Mouse (Mus musculus) neural tube, embryonic 12.5 days (tissue): ENCODE results near the gene Slc16a13. TPM values are rescaled to one million over a fixed set of nuclear protein-coding genes. Genes with fewer than 3 reads are reported as not detected.

ENCODE experiments used
- ATAC-seq: fragments of 200-750 bp; cut with Nextera tagmentation; 2 replicates; pipeline ENCODE4 v1.8.0; 2017; ENCODE audit warnings: low read depth, mild to moderate bottlenecking, moderate TSS enrichment, moderate library complexity; ENCODE audit not compliant: low FRiP score
- H3K27ac ChIP-seq: fragments of 300-500 bp; sonication (generic); 2 replicates; pipeline ENCODE4 v1.5.1; 2016
- H3K27me3 ChIP-seq: fragments of 300-500 bp; sonication (generic); replicated peaks from 2 replicates; pipeline ENCODE4 v1.6.1; 2016; ENCODE audit warnings: mild to moderate bottlenecking
- H3K36me3 ChIP-seq: fragments of 300-500 bp; sonication (generic); 2 replicates; pipeline ENCODE4 v1.6.1; 2016; ENCODE audit warnings: mild to moderate bottlenecking
- H3K4me1 ChIP-seq: fragments of 300-500 bp; sonication (generic); 2 replicates; pipeline ENCODE4 v1.6.1; 2016
- H3K4me2 ChIP-seq: fragments of 300-500 bp; sonication (generic); replicated peaks from 2 replicates; pipeline ENCODE4 v1.6.1; 2016; ENCODE audit warnings: mild to moderate bottlenecking
- H3K4me3 ChIP-seq: fragments of 300-500 bp; sonication (generic); 2 replicates; pipeline ENCODE4 v1.5.1; 2016
- H3K9ac ChIP-seq: fragments of 300-500 bp; sonication (generic); 2 replicates; pipeline ENCODE4 v1.6.1; 2016; ENCODE audit warnings: mild to moderate bottlenecking
- H3K9me3 ChIP-seq: fragments of 300-500 bp; sonication (generic); 2 replicates; pipeline ENCODE4 v1.6.1; 2016; ENCODE audit warnings: mild to moderate bottlenecking
- WGBS: fragments of 180-500 bp; shearing (Covaris S2); methylation state at CpG from one replicate; pipeline ENCODE4 v1.1.7; 2016; 5-methylcytosine and 5-hydroxymethylcytosine counted together
- polyA plus RNA-seq: library from polyadenylated mRNA; unstranded; fragments of >200 nt; fragmentation: Nextera tagmentation; extraction: Ambion mirVana; gene quantifications from 2 replicates; pipeline ENCODE4 v1.2.1, GENCODE M21; 2016

Gene Slc16a13
- polyA plus RNA-seq, 1 experiment from 2014 or later, result 16.3 TPM

GRCm38 (mm10) chr11:70229260-70230010 lies 8.6 kb upstream of the Slc16a13 start, which contains the start of gene Bcl6b:
Bcl6b (minus strand) TSS chr11:70229798.
- ATAC-seq, result no peak; the same call in 1 of the 2 replicates
- Histone ChIP-seq H3K9ac (0 out of 2 replicates have a peak within 1 kb of the TSS, but pooled peaks have one; percentile 13), H3K9me3 (no peaks in the 10 kb centered on the region), H3K4me3 (peak within 1 kb of the TSS; percentile 21), H3K4me1 (peaks cover 37% of the 10 kb centered on the region), H3K27ac (no peak within 1 kb of the TSS), H3K27me3 (peaks cover 58% of the 10 kb centered on the region), H3K4me2 (peak within 1 kb of the TSS; percentile 54), H3K36me3 (peaks cover under 1% of the 10 kb centered on the region)
- 3% methylated on average over 39 of the region's 39 CpGs for WGBS

- Histone ChIP-seq H3K4me1 (peaks cover 37% of the 10 kb centered on the region), H3K27ac (no peak overlapping the region), H3K4me2 (peak overlapping the region; percentile 54), H3K27me3 (peaks cover 62% of the 10 kb centered on the region), H3K36me3 (no peaks in the 10 kb centered on the region; the same call in 1 of the 2 replicates), H3K9ac (0 out of 2 replicates have a peak overlapping the region, but pooled peaks have one; percentile 13), H3K9me3 (no peaks in the 10 kb centered on the region), H3K4me3 (peak overlapping the region; percentile 21)
- no peak for ATAC-seq
- WGBS, result 0% methylated on average over 19 of the region's 19 CpGs
Measured at GRCm38 (mm10) chr11:70228828-70229227, 8.0 kb upstream of the Slc16a13 start.

GRCm38 (mm10) chr11:70227661-70228245 lies 6.9 kb upstream of the Slc16a13 start:
- Histone ChIP-seq H3K9me3 (no peaks in the 10 kb centered on the region), H3K4me3 (no peak overlapping the region), H3K27me3 (peaks cover 62% of the 10 kb centered on the region), H3K4me2 (peak overlapping the region; percentile 54), H3K27ac (no peak overlapping the region), H3K9ac (no peak overlapping the region; the same call in 1 of the 2 replicates), H3K4me1 (peaks cover 34% of the 10 kb centered on the region), H3K36me3 (no peaks in the 10 kb centered on the region; the same call in 1 of the 2 replicates)
- no peak for ATAC-seq
- WGBS, result 85% methylated on average over 4 of the region's 4 CpGs

GRCm38 (mm10) chr11:70227126-70227525 lies 6.3 kb upstream of the Slc16a13 start:
- H3K4me3 ChIP-seq, result no peak overlapping the region
- WGBS, result 23% methylated on average over 5 of the region's 5 CpGs

GRCm38 (mm10) chr11:70226602-70226890 lies 5.7 kb upstream of the Slc16a13 start:
- H3K9me3 ChIP-seq, result no peaks in the 10 kb centered on the region
- peaks cover 62% of the 10 kb centered on the region for H3K27me3 ChIP-seq
- WGBS, result 5% methylated on average over 18 of the region's 18 CpGs
- no peak overlapping the region for H3K27ac ChIP-seq
- peak overlapping the region; percentile 9; the same call in 1 of the 2 replicates for H3K4me3 ChIP-seq
- H3K36me3 ChIP-seq, result no peaks in the 10 kb centered on the region; the same call in 1 of the 2 replicates
- peaks cover 37% of the 10 kb centered on the region for H3K4me1 ChIP-seq
- no peak for ATAC-seq
- peak overlapping the region; percentile 54 for H3K4me2 ChIP-seq
- 0 out of 2 replicates have a peak overlapping the region, but pooled peaks have one; percentile 26 for H3K9ac ChIP-seq

More at GRCm38 (mm10) chr11:70227126-70227525, 6.3 kb upstream of the Slc16a13 start:
- Histone ChIP-seq H3K4me1 (peaks cover 31% of the 10 kb centered on the region), H3K27ac (no peak overlapping the region), H3K36me3 (no peaks in the 10 kb centered on the region; the same call in 1 of the 2 replicates), H3K4me2 (peak overlapping the region; percentile 54), H3K9ac (peak overlapping the region; percentile 26; the same call in 1 of the 2 replicates), H3K9me3 (no peaks in the 10 kb centered on the region), H3K27me3 (peaks cover 62% of the 10 kb centered on the region)
- ATAC-seq, result no peak

- Histone ChIP-seq H3K9me3 (no peaks in the 10 kb centered on the region), H3K27ac (no peak overlapping the region), H3K9ac (no peak overlapping the region), H3K4me3 (no peak overlapping the region; the same call in 1 of the 2 replicates), H3K27me3 (peaks cover 62% of the 10 kb centered on the region), H3K4me2 (peak overlapping the region; percentile 54), H3K4me1 (peaks cover 39% of the 10 kb centered on the region), H3K36me3 (no peaks in the 10 kb centered on the region; the same call in 1 of the 2 replicates)
- 18% methylated on average over 27 of the region's 27 CpGs for WGBS
- no peak for ATAC-seq
Measured at GRCm38 (mm10) chr11:70225798-70226601, 5.1 kb upstream of the Slc16a13 start.

- no peaks in the 10 kb centered on the region for H3K9me3 ChIP-seq
- WGBS, result 83% methylated on average over 9 of the region's 9 CpGs
- no peak overlapping the region for H3K4me2 ChIP-seq
- H3K36me3 ChIP-seq, result no peaks in the 10 kb centered on the region; the same call in 1 of the 2 replicates
- H3K27me3 ChIP-seq, result peaks cover 49% of the 10 kb centered on the region
- no peak for ATAC-seq
- no peak overlapping the region for H3K27ac ChIP-seq
- H3K4me1 ChIP-seq, result peaks cover 45% of the 10 kb centered on the region
- no peak overlapping the region for H3K4me3 ChIP-seq
- H3K9ac ChIP-seq, result no peak overlapping the region
Measured at GRCm38 (mm10) chr11:70223724-70224123, 2.9 kb upstream of the Slc16a13 start.

- peaks cover 40% of the 10 kb centered on the region for H3K27me3 ChIP-seq
- H3K36me3 ChIP-seq, result peaks cover 10% of the 10 kb centered on the region
- peaks cover 44% of the 10 kb centered on the region for H3K4me1 ChIP-seq
- H3K9me3 ChIP-seq, result no peaks in the 10 kb centered on the region
- no peak overlapping the region for H3K27ac ChIP-seq
- H3K4me3 ChIP-seq, result peak overlapping the region; percentile 56
- 6% methylated on average over 14 of the region's 14 CpGs for WGBS
- ATAC-seq, result no peak
- peak overlapping the region; percentile 88 for H3K4me2 ChIP-seq
- H3K9ac ChIP-seq, result peak overlapping the region; percentile 77
Measured at GRCm38 (mm10) chr11:70221603-70222500, 988 bp upstream of the Slc16a13 start.

GRCm38 (mm10) chr11:70220323-70220722 lies 541 bp downstream of the Slc16a13 start:
- Histone ChIP-seq H3K4me2 (peak overlapping the region; percentile 88), H3K4me1 (peaks cover 39% of the 10 kb centered on the region), H3K27ac (peak overlapping the region; percentile 57; the same call in 1 of the 2 replicates), H3K4me3 (peak overlapping the region; percentile 56), H3K9me3 (no peaks in the 10 kb centered on the region), H3K27me3 (peaks cover 40% of the 10 kb centered on the region), H3K36me3 (peaks cover 15% of the 10 kb centered on the region), H3K9ac (peak overlapping the region; percentile 77)
- WGBS, result under 1% methylated on average over 24 of the region's 24 CpGs
- ATAC-seq, result no peak

- H3K4me3 ChIP-seq, result peak overlapping the region; percentile 56
- peaks cover 44% of the 10 kb centered on the region for H3K4me1 ChIP-seq
- H3K4me2 ChIP-seq, result peak overlapping the region; percentile 88
- peaks cover 40% of the 10 kb centered on the region for H3K27me3 ChIP-seq
- H3K9me3 ChIP-seq, result no peaks in the 10 kb centered on the region
- ATAC-seq, result no peak
- peaks cover 15% of the 10 kb centered on the region for H3K36me3 ChIP-seq
- H3K27ac ChIP-seq, result no peak overlapping the region
- 56% methylated on average over 7 of the region's 7 CpGs for WGBS
- H3K9ac ChIP-seq, result peak overlapping the region; percentile 77
Measured at GRCm38 (mm10) chr11:70219873-70220272, 991 bp downstream of the Slc16a13 start.
